Mouse (Mus musculus) liver, embryonic 11.5 days (tissue): ENCODE results near the gene Znrd1as. TPM values are rescaled to one million over a fixed set of nuclear protein-coding genes. Genes with fewer than 3 reads are reported as not detected.
"Not testable (repeated sequence)": the region's sequence is repeated elsewhere in the genome, so short reads cannot be mapped to it uniquely, and the experiment has no call there.

Source experiments
- ATAC-seq: fragments of 200-750 bp; cut with Nextera tagmentation; replicated peaks from 2 replicates; pipeline ENCODE4 v1.8.0; 2017; ENCODE audit warnings: moderate number of reproducible peaks, mild to moderate bottlenecking, moderate TSS enrichment, moderate library complexity; ENCODE audit not compliant: low FRiP score
- DNase-seq: peaks from one replicate; pipeline ENCODE4 v3.0.0-alpha.2; 2017; ENCODE audit warnings: low spot score
- H3K27ac ChIP-seq: fragments of 300-500 bp; sonication (generic); 2 replicates; pipeline ENCODE4 v1.5.1; 2014; ENCODE audit warnings: mild to moderate bottlenecking, low read depth, low read length, control low read depth
- H3K27me3 ChIP-seq: fragments of 300-500 bp; sonication (generic); replicated peaks from 2 replicates; pipeline ENCODE4 v1.6.1; 2014; ENCODE audit warnings: low read length, mixed read lengths; ENCODE audit not compliant: control insufficient read depth, insufficient read depth
- H3K36me3 ChIP-seq: fragments of 300-500 bp; sonication (generic); 2 replicates; pipeline ENCODE4 v1.6.1; 2014; ENCODE audit warnings: mild to moderate bottlenecking, low read length, moderate library complexity, mixed read lengths; ENCODE audit not compliant: control insufficient read depth, insufficient read depth
- H3K4me1 ChIP-seq: fragments of 300-500 bp; sonication (generic); replicated peaks from 2 replicates; pipeline ENCODE4 v1.6.1; 2014; ENCODE audit warnings: low read length, mixed read lengths; ENCODE audit not compliant: control insufficient read depth, insufficient read depth
- H3K4me2 ChIP-seq: fragments of 300-500 bp; sonication (generic); 2 replicates; pipeline ENCODE4 v1.6.1; 2014; ENCODE audit warnings: mild to moderate bottlenecking, control low read depth, moderate library complexity
- H3K4me3 ChIP-seq: fragments of 300-500 bp; sonication (generic); 2 replicates; pipeline ENCODE4 v1.5.1; 2014; ENCODE audit warnings: low read depth, low read length, control low read depth
- H3K9ac ChIP-seq: fragments of 300-500 bp; sonication (generic); 2 replicates; pipeline ENCODE4 v1.6.1; 2014; ENCODE audit warnings: low read depth, low read length, control low read depth
- H3K9me3 ChIP-seq: fragments of 300-500 bp; sonication (generic); 2 replicates; pipeline ENCODE4 v1.6.1; 2016; ENCODE audit warnings: low read length, inconsistent platforms, mixed read lengths; ENCODE audit not compliant: control insufficient read depth
- WGBS: fragments of 180-500 bp; shearing (Covaris S2); extraction: QIAGEN DNeasy Blood & Tissue Kit; methylation state at CpG from one replicate; pipeline ENCODE4 v1.1.7; 2014; 5-methylcytosine and 5-hydroxymethylcytosine counted together
- polyA plus RNA-seq: library from polyadenylated mRNA; unstranded; fragments of >200 nt; fragmentation: Nextera tagmentation; extraction: Ambion mirVana; gene quantifications from 2 replicates; pipeline ENCODE4 v1.2.1, GENCODE M21; 2014

Znrd1as gene
- polyA plus RNA-seq, 1 experiment from 2014 or later = 6.6 TPM

- Histone ChIP-seq H3K27ac (no peak overlapping the region), H3K4me2 (peak overlapping the region; percentile 49), H3K4me1 (no peaks in the 10 kb centered on the region), H3K4me3 (no peak overlapping the region), H3K9me3 (no peaks in the 10 kb centered on the region), H3K36me3 (no peaks in the 10 kb centered on the region), H3K27me3 (peaks cover 11% of the 10 kb centered on the region; the same call in 1 of the 2 replicates), H3K9ac (no peak overlapping the region)
- WGBS = 6% methylated on average over 4 of the region's 4 CpGs
- DNase-seq = no peak
- ATAC-seq = no peak
Measured at GRCm38 (mm10) chr17:36981845-36982244, 23.5 kb downstream of the Znrd1as start.

DNA sequence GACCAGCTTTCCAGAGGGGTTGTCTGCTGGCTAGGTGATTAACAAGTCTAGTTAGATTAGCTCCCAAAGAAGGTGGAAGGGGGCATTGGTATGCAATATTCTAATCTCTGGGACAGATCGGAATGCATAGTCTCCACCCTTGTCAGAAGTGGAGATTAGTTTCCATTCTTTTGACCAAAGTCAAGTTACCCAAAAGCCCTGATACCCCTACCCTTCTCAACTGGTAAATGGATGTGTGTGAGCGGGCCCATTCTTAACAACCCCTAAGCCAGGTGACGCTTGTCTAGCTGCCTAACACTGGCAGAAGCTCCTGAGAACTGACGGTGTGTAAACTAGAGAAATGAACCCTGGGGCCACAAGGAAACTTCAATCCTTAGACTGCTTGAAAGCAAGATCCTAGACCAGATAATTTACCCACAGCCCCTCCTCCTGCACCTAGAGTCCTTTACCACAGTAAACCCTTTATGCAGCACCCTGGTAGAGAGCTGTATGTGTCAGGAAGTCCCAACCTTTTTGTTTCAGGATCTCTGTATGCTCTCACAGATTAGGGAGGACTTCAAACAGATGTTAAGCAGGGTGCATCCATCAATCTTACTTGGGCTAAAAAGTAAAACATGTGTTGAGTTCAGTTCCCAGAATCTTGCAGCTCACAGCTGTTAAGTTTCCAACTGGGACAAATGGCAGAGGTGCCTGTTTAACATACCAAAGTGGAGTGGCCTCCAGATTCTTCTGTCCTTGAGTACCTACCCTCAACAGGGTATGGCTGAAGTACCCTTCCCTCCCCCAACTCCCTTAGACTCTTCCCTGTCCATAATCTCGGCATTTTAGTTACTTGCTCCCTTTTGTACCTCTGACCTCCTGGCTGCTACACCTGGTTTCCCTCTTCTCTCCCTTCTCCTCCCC, 24.1 kb downstream of the Znrd1as start:
- Histone ChIP-seq H3K9me3 (no peaks in the 10 kb centered on the region), H3K27ac (no peak overlapping the region), H3K27me3 (peaks cover 16% of the 10 kb centered on the region), H3K4me3 (no peak overlapping the region), H3K9ac (no peak overlapping the region), H3K4me2 (no peak overlapping the region), H3K36me3 (no peaks in the 10 kb centered on the region), H3K4me1 (no peaks in the 10 kb centered on the region)
- no peak for DNase-seq
- no peak for ATAC-seq
- 31% methylated on average over 5 of the region's 5 CpGs for WGBS

- WGBS = 7% methylated on average over 24 of the region's 24 CpGs
- ATAC-seq (no peak), DNase-seq (no peak)
- Histone ChIP-seq H3K4me3 (no peak overlapping the region), H3K9ac (no peak overlapping the region), H3K36me3 (no peaks in the 10 kb centered on the region), H3K4me1 (no peaks in the 10 kb centered on the region), H3K27ac (no peak overlapping the region), H3K9me3 (no peaks in the 10 kb centered on the region), H3K27me3 (peaks cover 27% of the 10 kb centered on the region), H3K4me2 (0 out of 2 replicates have a peak overlapping the region, but pooled peaks have one; percentile 12)
Measured at GRCm38 (mm10) chr17:36988475-36988874, 30.1 kb downstream of the Znrd1as start.

GRCm38 (mm10) chr17:36989437-36989836, 31.0 kb downstream of the Znrd1as start, which contains the start of gene H2-M5:
TSS of gene H2-M5 (minus strand) at chr17:36989537.
- H3K4me2 ChIP-seq = 0 out of 2 replicates have a peak within 1 kb of the TSS, but pooled peaks have one; percentile 12
- WGBS = 30% methylated on average over 5 of the region's 5 CpGs

DNA sequence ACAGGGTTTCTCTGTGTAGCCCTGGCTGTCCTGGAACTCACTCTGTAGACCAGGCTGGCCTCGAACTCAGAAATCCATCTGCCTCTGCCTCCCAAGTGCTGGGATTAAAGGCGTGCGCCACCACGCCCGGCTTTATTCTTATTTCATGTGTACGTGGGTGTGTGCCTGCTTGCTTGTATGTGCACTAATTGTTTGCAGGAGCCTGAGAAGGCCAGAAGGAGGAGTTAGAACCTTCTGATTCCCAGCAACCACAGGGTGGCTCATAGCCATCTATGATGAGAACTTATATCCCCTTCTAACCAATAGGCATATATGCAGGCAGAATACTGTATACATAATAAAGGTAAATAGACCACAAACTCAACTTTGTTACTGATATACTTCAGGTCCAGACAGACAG, 32.2 kb downstream of the Znrd1as start:
- peaks cover 27% of the 10 kb centered on the region for H3K27me3 ChIP-seq
- WGBS = 89% methylated on average over 6 of the region's 6 CpGs
- not testable (repeated sequence) for H3K9ac ChIP-seq, H3K4me1 ChIP-seq, H3K9me3 ChIP-seq, H3K4me3 ChIP-seq, H3K27ac ChIP-seq, DNase-seq, ATAC-seq, H3K4me2 ChIP-seq, H3K36me3 ChIP-seq

More at GRCm38 (mm10) chr17:36989437-36989836, 31.0 kb downstream of the Znrd1as start, which contains the start of gene H2-M5:
- DNase-seq = no peak
- no peaks in the 10 kb centered on the region for H3K36me3 ChIP-seq
- no peak within 1 kb of the TSS for H3K27ac ChIP-seq
- no peak within 1 kb of the TSS for H3K9ac ChIP-seq
- no peaks in the 10 kb centered on the region for H3K9me3 ChIP-seq
- ATAC-seq = no peak
- peaks cover 27% of the 10 kb centered on the region for H3K27me3 ChIP-seq
- no peak within 1 kb of the TSS for H3K4me3 ChIP-seq
- no peaks in the 10 kb centered on the region for H3K4me1 ChIP-seq

GRCm38 (mm10) chr17:36992336-36993104, 34.1 kb downstream of the Znrd1as start:
- Histone ChIP-seq H3K9ac (no peak overlapping the region), H3K4me1 (no peaks in the 10 kb centered on the region), H3K9me3 (no peaks in the 10 kb centered on the region), H3K36me3 (no peaks in the 10 kb centered on the region), H3K4me2 (no peak overlapping the region), H3K27ac (no peak overlapping the region), H3K4me3 (no peak overlapping the region), H3K27me3 (peaks cover 21% of the 10 kb centered on the region)
- ATAC-seq (no peak), DNase-seq (no peak)
- 40% methylated on average over 3 of the region's 3 CpGs for WGBS

DNA sequence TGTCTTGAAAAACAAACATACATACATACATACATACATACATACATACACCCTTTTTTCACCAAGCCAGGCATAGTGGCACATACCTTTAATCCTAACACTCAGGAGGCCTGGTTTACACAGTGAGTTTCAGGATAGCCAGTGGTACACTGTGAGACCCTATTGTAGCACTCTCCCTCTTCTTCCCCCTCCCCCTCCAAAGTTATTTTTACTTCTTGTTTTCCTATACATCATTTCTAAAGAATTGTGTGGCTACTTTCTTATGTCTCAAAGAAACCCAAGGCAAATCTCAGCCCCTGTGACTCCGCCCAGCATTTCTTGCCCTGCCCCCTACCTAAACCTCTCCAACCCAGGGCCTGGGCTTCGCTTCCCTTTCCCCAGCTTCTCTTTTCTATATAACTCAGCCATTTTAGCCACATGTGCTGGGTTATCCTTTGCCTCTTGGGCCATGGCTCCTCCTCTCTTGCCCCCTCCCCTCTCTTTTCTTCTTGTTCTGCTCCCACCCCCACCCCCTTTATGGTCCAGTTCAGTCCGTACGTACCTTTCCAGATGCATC, 35.5 kb downstream of the Znrd1as start:
- WGBS = 86% methylated on average over 4 of the region's 4 CpGs
- ATAC-seq (no peak), DNase-seq (no peak)

GRCm38 (mm10) chr17:36994528-36994927, 36.1 kb downstream of the Znrd1as start:
- Histone ChIP-seq H3K9ac (no peak overlapping the region), H3K4me1 (no peaks in the 10 kb centered on the region), H3K27me3 (peaks cover 1% of the 10 kb centered on the region), H3K27ac (no peak overlapping the region), H3K9me3 (no peaks in the 10 kb centered on the region), H3K36me3 (no peaks in the 10 kb centered on the region), H3K4me2 (no peak overlapping the region), H3K4me3 (no peak overlapping the region)
- whole genome bisulfite sequencing = 73% methylated on average over 2 of the region's 2 CpGs
- DNase-seq (no peak), ATAC-seq (no peak)

More for the DNA sequence above, 35.5 kb downstream of the Znrd1as start:
- no peaks in the 10 kb centered on the region for H3K36me3 ChIP-seq
- no peak overlapping the region for H3K4me3 ChIP-seq
- H3K4me2 ChIP-seq = no peak overlapping the region
- no peaks in the 10 kb centered on the region for H3K9me3 ChIP-seq
- no peak overlapping the region for H3K27ac ChIP-seq
- no peaks in the 10 kb centered on the region for H3K4me1 ChIP-seq
- H3K27me3 ChIP-seq = peaks cover 8% of the 10 kb centered on the region
- H3K9ac ChIP-seq = no peak overlapping the region
